Mouse (Mus musculus) thymus, adult 2 months (tissue): Measurements from ENCODE around the gene Ptprg. TPM values are rescaled to one million over a fixed set of nuclear protein-coding genes. Genes with fewer than 3 reads are reported as not detected.

Experiments used
- DNase-seq: peaks from one replicate; pipeline ENCODE4 v3.0.0; 2021
- H3K27ac ChIP-seq: fragments of 200-500 bp; 2 replicates; pipeline ENCODE4 v1.5.1; 2012; ENCODE audit warnings: low read length, control low read depth; ENCODE audit not compliant: control insufficient read depth, insufficient read depth
- H3K27me3 ChIP-seq: fragments of 200-500 bp; 2 replicates; pipeline ENCODE4 v1.6.1; 2012; ENCODE audit warnings: mild to moderate bottlenecking, low read length, moderate library complexity, mixed read lengths; ENCODE audit not compliant: control insufficient read depth, insufficient read depth
- H3K36me3 ChIP-seq: fragments of 200-500 bp; 2 replicates; pipeline ENCODE4 v1.6.1; 2012; ENCODE audit warnings: mild to moderate bottlenecking, low read length, moderate library complexity; ENCODE audit not compliant: control insufficient read depth, insufficient read depth
- H3K4me1 ChIP-seq: fragments of 200-500 bp; replicated peaks from 2 replicates; pipeline ENCODE4 v1.6.1; 2012; ENCODE audit warnings: low read length; ENCODE audit not compliant: control insufficient read depth, insufficient read depth
- H3K4me3 ChIP-seq: fragments of 200-500 bp; 2 replicates; pipeline ENCODE4 v1.5.1; 2012; ENCODE audit warnings: mild to moderate bottlenecking, low read length, control low read depth, moderate library complexity; ENCODE audit not compliant: control insufficient read depth, insufficient read depth
- CTCF ChIP-seq: fragments of 200-500 bp; IDR thresholded peaks from 2 replicates; pipeline ENCODE4 v1.5.1; 2012; ENCODE audit warnings: mild to moderate bottlenecking, control low read depth, low read length, moderate library complexity, borderline replicate concordance; ENCODE audit not compliant: control insufficient read depth, poor library complexity, insufficient read depth; ENCODE audit errors: extremely low read depth
- POLR2A ChIP-seq: fragments of 200-500 bp; IDR thresholded peaks from 2 replicates; pipeline ENCODE4 v1.6.1; 2012; ENCODE audit warnings: mild to moderate bottlenecking, low read length, control low read depth, moderate library complexity; ENCODE audit not compliant: control insufficient read depth, poor library complexity, insufficient read depth; ENCODE audit errors: extremely low read depth
- WGBS: fragments of 180-500 bp; shearing (Covaris S2); methylation state at CpG from one replicate; pipeline ENCODE4 v1.1.7; 2018; 5-methylcytosine and 5-hydroxymethylcytosine counted together
- polyA plus RNA-seq: library from polyadenylated mRNA; depleted of rRNA; stranded (reverse); fragments of >200 nt; gene quantifications from 2 replicates; pipeline ENCODE4 v1.2.3, GENCODE M21; 2012

Gene Ptprg
- polyA plus RNA-seq, 1 experiment: 12.3 TPM

DNA sequence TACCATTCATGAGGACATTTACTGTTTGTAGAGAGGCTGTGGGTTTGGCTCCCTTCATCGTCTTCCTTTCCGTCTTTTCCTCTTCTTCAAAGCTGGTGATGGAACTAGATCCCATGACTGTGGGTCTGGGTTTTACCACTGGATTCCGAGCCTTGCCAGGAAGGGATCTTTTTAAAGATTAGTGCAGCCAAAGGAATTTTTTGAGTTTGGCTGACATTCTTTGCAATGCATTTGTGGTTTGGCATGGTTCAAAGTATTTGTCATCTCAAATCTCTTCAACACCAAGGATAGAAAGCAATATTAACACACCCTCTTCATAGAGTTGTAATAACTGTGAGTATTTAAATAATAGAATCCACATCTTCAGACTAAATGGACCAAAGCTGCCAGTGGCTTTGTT is 59.8 kb downstream of the Ptprg start:
- no peak for TF ChIP-seq POLR2A
- TF ChIP-seq CTCF: no peak
- Histone ChIP-seq H3K27me3 (no peaks in the 10 kb centered on the region), H3K36me3 (no peaks in the 10 kb centered on the region), H3K27ac (no peak overlapping the region), H3K4me3 (no peak overlapping the region), H3K4me1 (no peaks in the 10 kb centered on the region)
- 73% methylated on average over 3 of the region's 3 CpGs for WGBS
- no peak for DNase-seq

- TF ChIP-seq POLR2A: no peak
- no peak for TF ChIP-seq CTCF
- 90% methylated on average over 3 of the region's 3 CpGs for WGBS
- H3K27ac ChIP-seq: no peak overlapping the region
- no peak overlapping the region for H3K4me3 ChIP-seq
- no peaks in the 10 kb centered on the region for H3K36me3 ChIP-seq
- no peaks in the 10 kb centered on the region for H3K27me3 ChIP-seq
- H3K4me1 ChIP-seq: no peaks in the 10 kb centered on the region
- no peak for DNase-seq
These were observed 62.4 kb downstream of the Ptprg start for GRCm38 (mm10) chr14:11615697-11616096.

DNA sequence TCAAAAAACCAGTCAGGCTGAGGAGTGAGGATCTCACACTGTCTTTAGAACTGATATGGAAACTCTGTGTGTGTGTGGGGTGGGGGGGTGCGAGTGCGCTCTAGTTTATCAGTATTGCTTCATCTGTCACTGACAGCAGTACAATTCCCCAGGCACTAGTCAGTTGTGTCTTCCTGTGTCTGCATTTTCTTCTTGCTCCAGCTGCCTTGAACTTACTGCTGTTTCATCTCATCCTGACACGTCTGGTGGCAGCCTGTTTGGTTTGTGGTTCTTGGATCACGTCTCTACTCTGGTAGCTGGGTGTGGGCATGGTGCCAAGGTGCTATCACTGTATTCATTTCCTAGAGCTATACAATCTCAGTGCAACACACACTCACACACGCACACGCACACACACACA is 64.0 kb downstream of the Ptprg start:
- Histone ChIP-seq H3K36me3 (no peaks in the 10 kb centered on the region), H3K27me3 (no peaks in the 10 kb centered on the region), H3K27ac (no peak overlapping the region), H3K4me3 (no peak overlapping the region), H3K4me1 (no peaks in the 10 kb centered on the region)
- no peak for DNase-seq
- TF ChIP-seq CTCF (no peak), POLR2A (no peak)
- WGBS: 56% methylated on average over 6 of the region's 6 CpGs

GRCm38 (mm10) chr14:11618140-11618705 is 64.9 kb downstream of the Ptprg start:
- Histone ChIP-seq H3K27me3 (no peaks in the 10 kb centered on the region), H3K36me3 (no peaks in the 10 kb centered on the region), H3K27ac (no peak overlapping the region), H3K4me1 (no peaks in the 10 kb centered on the region), H3K4me3 (no peak overlapping the region)
- 93% methylated on average over 6 of the region's 6 CpGs for WGBS
- DNase-seq: no peak
- no peak for TF ChIP-seq CTCF
- TF ChIP-seq POLR2A: no peak

DNA sequence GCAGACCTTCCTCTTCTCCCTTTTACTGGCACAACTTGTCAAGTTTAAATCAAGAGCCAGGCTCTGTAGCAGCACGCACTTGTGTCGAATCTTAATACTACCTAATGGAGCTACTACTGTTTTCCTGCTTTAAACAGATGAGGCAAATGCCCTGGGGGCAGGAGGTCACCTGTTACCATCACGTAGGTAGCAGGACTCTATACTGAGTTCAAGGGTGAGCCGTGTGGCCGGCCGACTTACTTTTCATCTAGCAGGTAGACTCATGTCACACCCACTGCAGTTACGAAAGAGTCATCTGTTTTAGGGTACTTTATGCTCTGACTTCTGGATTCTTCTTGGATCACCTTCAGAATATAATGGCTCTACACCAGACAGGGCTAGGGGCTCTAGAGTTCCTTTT is 66.3 kb downstream of the Ptprg start:
- Histone ChIP-seq H3K4me1 (no peaks in the 10 kb centered on the region), H3K27ac (no peak overlapping the region), H3K36me3 (no peaks in the 10 kb centered on the region), H3K27me3 (no peaks in the 10 kb centered on the region), H3K4me3 (no peak overlapping the region)
- TF ChIP-seq CTCF (no peak), POLR2A (no peak)
- 95% methylated on average over 7 of the region's 7 CpGs for WGBS
- DNase-seq: no peak

DNA sequence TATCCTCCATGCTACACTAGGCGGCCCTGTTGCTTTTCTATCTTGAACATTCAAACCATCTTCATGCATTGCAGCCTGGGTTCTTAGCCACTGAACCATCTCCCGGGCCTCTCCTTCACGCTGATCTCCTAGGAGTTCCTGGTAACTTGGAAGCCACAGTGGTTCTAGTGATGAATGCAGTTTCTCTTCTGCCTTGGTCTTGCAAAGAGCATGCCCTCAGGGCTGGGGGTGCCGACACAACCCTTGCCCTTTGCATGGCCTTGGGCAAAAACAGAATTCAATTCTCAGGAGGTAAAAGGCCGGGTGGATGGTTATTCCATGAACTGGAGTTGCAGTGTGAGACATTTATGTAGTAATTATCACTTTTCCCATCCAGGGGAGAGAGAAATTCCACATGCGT is 67.0 kb downstream of the Ptprg start:
- DNase-seq: no peak
- TF ChIP-seq CTCF (no peak), POLR2A (no peak)
- no peaks in the 10 kb centered on the region for H3K27me3 ChIP-seq
- no peak overlapping the region for H3K4me3 ChIP-seq
- H3K36me3 ChIP-seq: no peaks in the 10 kb centered on the region
- no peak overlapping the region for H3K27ac ChIP-seq
- H3K4me1 ChIP-seq: no peaks in the 10 kb centered on the region
- 91% methylated on average over 6 of the region's 6 CpGs for WGBS

DNA sequence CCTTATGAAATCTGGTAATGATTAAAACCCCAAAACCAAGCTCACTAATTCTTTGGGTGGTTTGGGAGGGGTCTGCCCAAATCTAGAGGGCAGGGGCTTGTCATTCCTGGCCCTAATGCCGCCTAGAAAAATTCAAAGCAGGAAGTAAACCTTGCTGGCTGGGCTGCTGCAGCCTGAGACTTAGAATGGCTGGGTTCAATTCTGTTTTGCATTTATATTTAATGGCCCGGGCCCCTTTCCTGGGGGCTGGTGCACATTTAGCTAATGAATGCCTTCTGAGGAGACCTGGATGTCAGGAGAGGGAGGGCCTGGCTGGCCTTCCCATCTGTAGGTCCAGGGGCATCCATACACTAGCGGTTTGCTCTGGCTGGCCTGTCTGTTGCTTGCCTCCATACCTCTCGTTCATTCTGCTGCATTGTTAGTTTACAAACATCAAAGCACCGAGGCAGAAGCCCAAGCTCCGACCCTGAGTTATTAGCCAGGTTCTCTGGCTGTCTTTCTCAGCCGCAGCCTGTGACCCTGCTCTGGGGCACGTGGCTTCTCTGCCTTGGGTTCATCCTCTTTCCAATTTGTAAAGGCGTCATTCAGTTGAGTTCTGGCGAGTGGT is 67.7 kb downstream of the Ptprg start:
- H3K36me3 ChIP-seq: no peaks in the 10 kb centered on the region
- H3K27me3 ChIP-seq: no peaks in the 10 kb centered on the region
- no peak for TF ChIP-seq POLR2A
- no peak for TF ChIP-seq CTCF
- H3K4me1 ChIP-seq: no peaks in the 10 kb centered on the region
- H3K27ac ChIP-seq: no peak overlapping the region
- H3K4me3 ChIP-seq: no peak overlapping the region
- DNase-seq: no peak
- WGBS: 74% methylated on average over 10 of the region's 10 CpGs
